Mouse (Mus musculus) cortical plate, adult 2 months (tissue): ENCODE results near the gene Cdhr5. TPM values are rescaled to one million over a fixed set of nuclear protein-coding genes. Genes with fewer than 3 reads are reported as not detected.

Experiments
- H3K27ac ChIP-seq: fragments of 200-500 bp; 2 replicates; pipeline ENCODE4 v1.5.1; 2012; ENCODE audit warnings: low read length, control low read depth, inconsistent platforms; ENCODE audit not compliant: insufficient read depth
- H3K4me1 ChIP-seq: fragments of 200-500 bp; 2 replicates; pipeline ENCODE4 v1.6.1; 2011; ENCODE audit warnings: low read length; ENCODE audit not compliant: control insufficient read depth, insufficient read depth
- H3K4me3 ChIP-seq: fragments of 200-500 bp; 2 replicates; pipeline ENCODE4 v1.5.1; 2011; ENCODE audit warnings: mild to moderate bottlenecking, low read length, control low read depth; ENCODE audit not compliant: insufficient read depth
- CTCF ChIP-seq: fragments of 200-500 bp; IDR thresholded peaks from 2 replicates; pipeline ENCODE4 v1.5.1; 2011; ENCODE audit warnings: mild to moderate bottlenecking, control low read depth, low read length; ENCODE audit not compliant: insufficient read depth; ENCODE audit errors: extremely low read depth
- POLR2A ChIP-seq: fragments of 200-500 bp; IDR thresholded peaks from 2 replicates; pipeline ENCODE4 v1.6.1; 2011; ENCODE audit warnings: mild to moderate bottlenecking, low read length, control low read depth; ENCODE audit not compliant: insufficient read depth; ENCODE audit errors: extremely low read depth
- polyA plus RNA-seq: library from polyadenylated mRNA; depleted of rRNA; stranded (reverse); fragments of >200 nt; gene quantifications from 2 replicates; pipeline ENCODE4 v1.2.3, GENCODE M21; 2012; rRNA removed

Cdhr5 gene
- polyA plus RNA-seq, 1 experiment: not detected

DNA sequence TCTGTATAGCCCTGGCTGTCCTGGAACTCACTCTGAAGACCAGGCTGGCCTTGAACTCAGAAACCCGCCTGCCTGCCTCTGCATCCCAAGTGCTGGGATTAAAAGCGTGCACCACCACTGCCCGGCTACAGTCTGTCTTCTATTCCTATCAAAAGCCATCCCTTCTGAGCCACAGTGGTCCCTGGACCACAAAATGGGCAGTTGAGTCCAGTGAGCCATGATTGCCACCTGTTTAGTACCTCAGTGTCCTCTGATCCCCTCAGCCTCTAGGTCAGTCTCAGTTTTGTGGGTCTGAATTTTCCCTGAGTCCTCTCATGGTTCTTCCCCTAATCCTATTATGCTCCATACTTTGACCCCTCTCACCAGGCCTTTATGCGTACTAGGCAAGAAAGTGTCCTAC lies 48.8 kb downstream of the Cdhr5 start:
- Histone ChIP-seq H3K27ac (no peak overlapping the region), H3K4me3 (peak overlapping the region; percentile 53; the same call in 1 of the 2 replicates), H3K4me1 (peaks cover 6% of the 10 kb centered on the region; the same call in 1 of the 2 replicates)
- TF ChIP-seq POLR2A (no peak), CTCF (no peak)

DNA sequence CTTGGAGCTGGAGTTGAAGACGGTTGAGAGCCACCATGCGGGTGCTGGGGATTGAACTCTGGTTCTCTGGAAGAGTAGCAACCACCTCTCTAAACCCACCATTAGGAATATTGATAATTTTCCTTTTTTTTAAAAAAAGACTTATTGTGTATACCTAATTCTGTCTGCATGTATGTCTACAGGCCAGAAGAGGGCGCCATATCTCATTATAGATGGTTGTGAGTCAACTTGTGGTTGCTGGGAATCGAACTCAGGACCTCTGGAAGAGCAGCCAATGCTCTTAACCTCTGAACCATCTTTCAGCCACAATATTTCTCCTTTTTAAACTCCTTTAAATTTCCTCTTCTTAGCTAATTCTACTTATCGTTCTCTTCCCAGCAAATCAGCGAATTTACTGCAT lies 50.1 kb downstream of the Cdhr5 start:
- H3K4me3 ChIP-seq: no peak overlapping the region
- H3K27ac ChIP-seq: no peak overlapping the region
- peaks cover 6% of the 10 kb centered on the region; the same call in 1 of the 2 replicates for H3K4me1 ChIP-seq
- TF ChIP-seq POLR2A (no peak), CTCF (no peak)

DNA sequence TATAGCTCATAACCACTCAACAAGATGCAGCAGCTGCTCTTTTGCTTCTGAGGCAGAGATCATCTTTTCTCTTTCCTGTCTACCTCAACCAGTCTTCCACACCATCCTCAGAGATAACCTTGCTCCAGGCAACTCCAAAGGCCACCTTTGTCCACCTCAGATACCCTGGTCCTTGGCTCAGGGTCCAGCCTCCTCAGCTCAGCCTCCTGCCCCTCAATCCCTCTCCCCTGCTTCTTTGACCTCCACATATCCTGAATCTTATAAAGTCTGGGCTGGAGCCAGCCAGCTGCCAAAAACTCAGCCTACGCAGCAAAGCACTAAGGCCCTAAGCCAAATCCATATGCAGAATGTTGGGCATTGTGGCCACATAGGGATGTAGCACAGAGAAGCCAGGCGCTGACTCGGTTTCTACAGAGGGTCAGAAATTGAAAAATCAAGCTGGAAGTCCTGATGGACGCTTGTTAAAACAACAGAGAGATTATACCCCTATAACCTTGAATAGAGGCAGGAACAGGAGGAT lies 53.8 kb downstream of the Cdhr5 start:
- TF ChIP-seq CTCF: no peak
- no peak for TF ChIP-seq POLR2A
- no peak overlapping the region for H3K4me3 ChIP-seq
- no peaks in the 10 kb centered on the region for H3K4me1 ChIP-seq
- H3K27ac ChIP-seq: no peak overlapping the region

DNA sequence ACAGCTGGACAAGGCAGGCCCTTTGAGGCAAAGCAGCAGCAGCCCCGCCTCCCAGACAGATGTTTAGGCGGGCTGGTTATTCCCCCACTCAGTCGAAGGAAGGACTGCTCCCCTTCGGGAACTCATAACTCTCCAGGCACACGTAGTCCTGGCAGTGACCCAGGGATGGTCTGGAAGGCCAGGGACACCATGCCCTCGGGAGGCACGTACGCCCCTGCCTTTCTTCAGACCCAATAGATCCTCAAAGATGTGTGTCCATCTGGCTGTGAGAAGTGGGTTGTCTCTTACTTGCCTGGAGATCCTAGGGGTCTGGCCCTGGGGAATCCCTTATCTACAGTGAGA lies 54.5 kb downstream of the Cdhr5 start:
- TF ChIP-seq CTCF: no peak
- no peak for TF ChIP-seq POLR2A
- no peak overlapping the region for H3K27ac ChIP-seq
- no peaks in the 10 kb centered on the region for H3K4me1 ChIP-seq
- H3K4me3 ChIP-seq: peak overlapping the region; percentile 32

DNA sequence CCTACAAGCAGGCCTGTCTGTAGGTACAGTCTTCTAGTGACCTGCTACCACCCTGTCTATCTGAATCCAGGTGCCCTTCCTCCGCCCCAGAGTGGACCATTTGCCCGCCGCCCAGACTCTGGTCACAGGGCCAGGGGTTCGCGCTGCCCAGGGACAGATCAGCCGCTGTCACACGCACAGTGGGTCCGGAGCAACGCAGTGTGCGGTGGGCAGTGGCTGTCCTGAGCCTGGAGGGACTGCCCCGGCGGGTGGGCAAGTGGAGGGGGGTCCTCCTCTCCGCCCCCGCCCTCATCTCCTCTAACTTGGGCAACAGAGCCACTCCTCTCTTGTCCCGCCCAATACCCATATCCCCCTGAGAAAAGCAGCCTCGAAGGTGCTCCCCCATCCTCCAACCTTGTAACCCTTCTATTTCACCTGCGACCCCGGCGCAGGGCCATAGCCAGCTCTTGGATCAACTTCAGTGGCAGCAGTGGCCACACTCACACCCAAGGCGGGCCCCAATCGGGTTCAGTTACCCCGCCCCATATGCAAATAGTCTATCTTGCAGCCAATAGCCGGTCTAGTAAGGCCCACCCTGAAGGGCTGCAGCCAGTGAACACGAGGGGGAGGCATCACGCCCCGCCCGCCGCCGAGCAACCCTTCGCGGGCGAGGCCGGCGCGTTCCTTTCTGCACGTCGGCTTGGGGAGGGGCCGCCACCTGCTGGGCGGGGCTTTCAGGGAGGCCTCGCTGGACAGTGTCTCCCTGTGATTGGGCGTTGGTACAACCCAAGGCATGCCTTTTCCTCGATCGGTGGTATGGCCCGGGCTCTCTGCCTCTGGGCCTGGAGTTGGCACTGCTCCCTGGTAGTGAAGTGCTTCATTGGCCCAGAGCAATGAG lies 55.1 kb downstream of the Cdhr5 start:
- TF ChIP-seq POLR2A (no peak), CTCF (no peak)

DNA sequence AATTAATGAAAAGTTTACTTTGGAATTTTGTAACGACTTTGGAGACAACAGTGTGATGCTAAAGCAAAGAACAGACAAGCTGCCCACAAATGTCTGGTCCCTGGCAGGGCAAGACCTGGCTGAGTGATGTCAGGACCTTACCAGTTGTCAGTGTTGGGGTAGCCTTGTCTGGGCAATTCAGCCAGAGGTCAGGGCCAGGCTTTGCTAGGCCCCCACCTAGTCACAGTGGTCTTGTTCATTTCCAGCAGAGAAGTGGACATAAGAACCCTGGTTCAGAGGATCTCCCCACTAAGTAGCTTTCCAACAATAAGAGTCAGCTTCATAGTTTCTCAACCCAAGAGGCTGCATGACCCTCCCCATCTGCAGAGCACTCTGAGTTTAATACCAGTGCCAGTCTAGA lies 56.2 kb downstream of the Cdhr5 start:
- H3K4me1 ChIP-seq: no peaks in the 10 kb centered on the region
- TF ChIP-seq POLR2A (no peak), CTCF (no peak)
- no peak overlapping the region for H3K4me3 ChIP-seq
- no peak overlapping the region for H3K27ac ChIP-seq

More for the DNA sequence above, 55.1 kb downstream of the Cdhr5 start:
- H3K4me3 ChIP-seq: peak overlapping the region; percentile 32
- no peak overlapping the region for H3K27ac ChIP-seq
- H3K4me1 ChIP-seq: no peaks in the 10 kb centered on the region

DNA sequence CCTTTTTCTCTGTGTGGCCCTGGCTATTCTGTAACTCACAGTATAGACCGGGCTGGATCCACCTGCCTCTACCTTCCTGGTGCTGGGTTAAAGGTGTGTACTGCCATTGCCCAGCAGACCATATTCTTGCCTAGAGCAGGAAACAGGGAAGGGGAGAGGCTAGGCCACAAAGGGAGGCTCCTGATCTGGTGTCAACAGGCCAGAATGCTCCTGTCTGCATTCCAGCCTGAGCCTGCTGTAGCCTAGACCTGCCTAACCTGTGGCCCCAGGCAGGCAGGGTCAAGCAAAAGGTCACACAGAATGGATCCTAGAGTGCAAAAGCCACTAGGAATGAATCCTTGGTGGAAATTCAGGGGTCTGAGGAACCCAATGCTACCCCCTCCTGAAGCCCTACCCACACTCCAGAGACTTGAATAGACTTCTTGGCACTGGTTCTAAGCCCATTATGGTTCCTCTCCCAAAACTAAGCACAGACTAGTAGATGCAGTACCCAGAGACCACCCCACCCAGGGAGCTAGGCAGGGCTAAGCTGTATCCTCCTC lies 57.0 kb downstream of the Cdhr5 start:
- Histone ChIP-seq H3K4me3 (no peak overlapping the region), H3K4me1 (no peaks in the 10 kb centered on the region; the same call in 1 of the 2 replicates), H3K27ac (no peak overlapping the region)
- no peak for TF ChIP-seq POLR2A
- TF ChIP-seq CTCF: no peak

Other genes with a start within 250 kb of the Cdhr5 start
- not detected in 2 replicates for gene Gm17387, start 247.7 kb downstream of the Cdhr5 start, polyA plus RNA-seq
- 109 and 125 TPM in 2 replicates for gene B4galnt4, start 215.7 kb downstream of the Cdhr5 start, polyA plus RNA-seq
- gene Pkp3, start 198.6 kb downstream of the Cdhr5 start, polyA plus RNA-seq: 0.06 and 0.15 TPM in 2 replicates
- gene Sigirr, start 176.2 kb downstream of the Cdhr5 start, polyA plus RNA-seq: 4.0 and 4.3 TPM in 2 replicates
- gene Ano9, start 159.0 kb downstream of the Cdhr5 start, polyA plus RNA-seq: 0.08 TPM in 1 of 2 replicates, not detected in the other
- 57.6 and 58.9 TPM in 2 replicates for gene Ptdss2, start 154.4 kb downstream of the Cdhr5 start, polyA plus RNA-seq
- gene Rnh1, start 103.9 kb downstream of the Cdhr5 start, polyA plus RNA-seq: 38.6 and 38.8 TPM in 2 replicates
- gene Hras, start 82.8 kb downstream of the Cdhr5 start, polyA plus RNA-seq: 256 and 265 TPM in 2 replicates
- gene Lrrc56, start 82.6 kb downstream of the Cdhr5 start, polyA plus RNA-seq: 5.4 and 5.8 TPM in 2 replicates
- 0.17 and 0.27 TPM in 2 replicates for gene Lmntd2, start 62.7 kb downstream of the Cdhr5 start, polyA plus RNA-seq
- 1.5 and 2.2 TPM in 2 replicates for gene Rassf7, start 60.9 kb downstream of the Cdhr5 start, polyA plus RNA-seq
- gene Phrf1, start 48.0 kb downstream of the Cdhr5 start, polyA plus RNA-seq: 24.3 and 26.0 TPM in 2 replicates
- gene Irf7, start 10.3 kb downstream of the Cdhr5 start, polyA plus RNA-seq: 6.8 and 7.5 TPM in 2 replicates
- gene Sct, start 2.3 kb upstream of the Cdhr5 start, polyA plus RNA-seq: 0.27 and 0.38 TPM in 2 replicates
- gene Drd4, start 15.2 kb upstream of the Cdhr5 start, polyA plus RNA-seq: 0.42 and 0.50 TPM in 2 replicates
- gene Deaf1, start 50.9 kb upstream of the Cdhr5 start, polyA plus RNA-seq: 31.8 and 35.5 TPM in 2 replicates
- 56.7 and 59.2 TPM in 2 replicates for gene Tmem80, start 51.0 kb upstream of the Cdhr5 start, polyA plus RNA-seq
- 6.7 and 6.8 TPM in 2 replicates for gene Eps8l2, start 62.1 kb upstream of the Cdhr5 start, polyA plus RNA-seq
- 182 and 193 TPM in 2 replicates for gene Taldo1, start 115.4 kb upstream of the Cdhr5 start, polyA plus RNA-seq
- 57.0 and 58.9 TPM in 2 replicates for gene Gatd1, start 137.3 kb upstream of the Cdhr5 start, polyA plus RNA-seq
- 228 and 231 TPM in 2 replicates for gene Cend1, start 152.7 kb upstream of the Cdhr5 start, polyA plus RNA-seq
- 242 and 244 TPM in 2 replicates for gene Slc25a22, start 161.1 kb upstream of the Cdhr5 start, polyA plus RNA-seq
- 2.7 and 2.8 TPM in 2 replicates for gene Pidd1, start 167.2 kb upstream of the Cdhr5 start, polyA plus RNA-seq
- 611 and 653 TPM in 2 replicates for gene Rplp2, start 170.6 kb upstream of the Cdhr5 start, polyA plus RNA-seq
- 31.6 and 32.2 TPM in 2 replicates for gene Pnpla2, start 178.4 kb upstream of the Cdhr5 start, polyA plus RNA-seq
- gene Cracr2b, start 184.3 kb upstream of the Cdhr5 start, polyA plus RNA-seq: 4.8 and 7.4 TPM in 2 replicates
- gene Cd151, start 190.6 kb upstream of the Cdhr5 start, polyA plus RNA-seq: 63.5 and 66.0 TPM in 2 replicates
- gene Polr2l, start 198.3 kb upstream of the Cdhr5 start, polyA plus RNA-seq: 49.3 and 52.1 TPM in 2 replicates
- gene Tspan4, start 198.5 kb upstream of the Cdhr5 start, polyA plus RNA-seq: 32.4 and 33.0 TPM in 2 replicates